Mouse (Mus musculus): ENCODE measurements around the gene Nedd4. TPM values are rescaled to one million over a fixed set of nuclear protein-coding genes. Genes with fewer than 3 reads are reported as not detected.

Nedd4 gene
- polyA plus RNA-seq, 1 experiment from 2014 or later = 652 TPM

- Histone ChIP-seq H3K9ac (replicated peaks; ENCODE audit: low read length) (no peak overlapping the region), H3K9me3 (ENCODE audit: low read length) (no peaks in the 10 kb centered on the region), H3K36me3 (ENCODE audit: insufficient read depth, low read length) (peaks cover 85% of the 10 kb centered on the region), H3K4me1 (ENCODE audit: insufficient read depth, low read length) (no peaks in the 10 kb centered on the region), H3K4me3 (ENCODE audit: low read length) (no peak overlapping the region), H3K27ac (ENCODE audit: low read length) (no peak overlapping the region), H3K27me3 (ENCODE audit: insufficient read depth, low read length) (no peaks in the 10 kb centered on the region), H3K4me2 (replicated peaks; ENCODE audit: low read depth, low read length) (no peak overlapping the region)
- no peak; the same call in 1 of the 2 replicates for ATAC-seq (ENCODE audit: low FRiP score, low TSS enrichment)
- 40% methylated on average over 3 of the region's 3 CpGs for WGBS
Observed at GRCm38 (mm10) chr9:72733966-72734365, 71.8 kb downstream of the Nedd4 start.

- H3K36me3 ChIP-seq (ENCODE audit: insufficient read depth, low read length) = peaks cover 91% of the 10 kb centered on the region
- ATAC-seq (ENCODE audit: low FRiP score, low TSS enrichment) = no peak
- no peak overlapping the region for H3K4me2 ChIP-seq (replicated peaks; ENCODE audit: low read depth, low read length)
- H3K4me1 ChIP-seq (ENCODE audit: insufficient read depth, low read length) = no peaks in the 10 kb centered on the region
- no peaks in the 10 kb centered on the region for H3K27me3 ChIP-seq (ENCODE audit: insufficient read depth, low read length)
- no peak overlapping the region for H3K4me3 ChIP-seq (ENCODE audit: low read length)
- H3K9ac ChIP-seq (replicated peaks; ENCODE audit: low read length) = no peak overlapping the region
- H3K9me3 ChIP-seq (ENCODE audit: low read length) = no peaks in the 10 kb centered on the region
- no peak overlapping the region for H3K27ac ChIP-seq (ENCODE audit: low read length)
- WGBS = 62% methylated on average over 3 of the region's 3 CpGs
Observed at GRCm38 (mm10) chr9:72735822-72736410, 73.8 kb downstream of the Nedd4 start.

- ATAC-seq (ENCODE audit: low FRiP score, low TSS enrichment) = no peak
- no peak overlapping the region for H3K4me3 ChIP-seq (ENCODE audit: low read length)
- H3K4me1 ChIP-seq (ENCODE audit: insufficient read depth, low read length) = no peaks in the 10 kb centered on the region
- H3K4me2 ChIP-seq (replicated peaks; ENCODE audit: low read depth, low read length) = no peak overlapping the region
- no peak overlapping the region for H3K9ac ChIP-seq (replicated peaks; ENCODE audit: low read length)
- H3K36me3 ChIP-seq (ENCODE audit: insufficient read depth, low read length) = peaks cover 95% of the 10 kb centered on the region
- no peaks in the 10 kb centered on the region for H3K9me3 ChIP-seq (ENCODE audit: low read length)
- WGBS = 95% methylated on average over 6 of the region's 6 CpGs
- no peak overlapping the region for H3K27ac ChIP-seq (ENCODE audit: low read length)
- H3K27me3 ChIP-seq (ENCODE audit: insufficient read depth, low read length) = no peaks in the 10 kb centered on the region
Observed at GRCm38 (mm10) chr9:72741206-72741605, 79.1 kb downstream of the Nedd4 start.

- WGBS = 80% methylated on average over 5 of the region's 5 CpGs
- no peak overlapping the region for H3K4me3 ChIP-seq (ENCODE audit: low read length)
Observed at GRCm38 (mm10) chr9:72746278-72746677, 84.1 kb downstream of the Nedd4 start.

GRCm38 (mm10) chr9:72750272-72750671 is 88.1 kb downstream of the Nedd4 start:
- H3K27me3 ChIP-seq (ENCODE audit: insufficient read depth, low read length) = no peaks in the 10 kb centered on the region
- WGBS = 66% methylated on average over 2 of the region's 2 CpGs
- no peak overlapping the region for H3K9ac ChIP-seq (replicated peaks; ENCODE audit: low read length)
- no peak overlapping the region for H3K4me3 ChIP-seq (ENCODE audit: low read length)
- 0 out of 2 replicates have a peak, but pooled peaks have one; percentile 21 for ATAC-seq (ENCODE audit: low FRiP score, low TSS enrichment)
- H3K27ac ChIP-seq (ENCODE audit: low read length) = no peak overlapping the region
- no peaks in the 10 kb centered on the region for H3K9me3 ChIP-seq (ENCODE audit: low read length)
- peaks cover 6% of the 10 kb centered on the region for H3K4me1 ChIP-seq (ENCODE audit: insufficient read depth, low read length)
- peaks cover 41% of the 10 kb centered on the region for H3K36me3 ChIP-seq (ENCODE audit: insufficient read depth, low read length)
- H3K4me2 ChIP-seq (replicated peaks; ENCODE audit: low read depth, low read length) = no peak overlapping the region

More at GRCm38 (mm10) chr9:72746278-72746677, 84.1 kb downstream of the Nedd4 start:
- Histone ChIP-seq H3K4me1 (ENCODE audit: insufficient read depth, low read length) (no peaks in the 10 kb centered on the region), H3K27ac (ENCODE audit: low read length) (no peak overlapping the region), H3K9ac (replicated peaks; ENCODE audit: low read length) (no peak overlapping the region), H3K27me3 (ENCODE audit: insufficient read depth, low read length) (no peaks in the 10 kb centered on the region), H3K9me3 (ENCODE audit: low read length) (no peaks in the 10 kb centered on the region), H3K36me3 (ENCODE audit: insufficient read depth, low read length) (peaks cover 78% of the 10 kb centered on the region), H3K4me2 (replicated peaks; ENCODE audit: low read depth, low read length) (no peak overlapping the region)
- no peak for ATAC-seq (ENCODE audit: low FRiP score, low TSS enrichment)

- Histone ChIP-seq H3K4me3 (ENCODE audit: low read length) (no peak overlapping the region), H3K9me3 (ENCODE audit: low read length) (no peaks in the 10 kb centered on the region), H3K9ac (replicated peaks; ENCODE audit: low read length) (no peak overlapping the region), H3K27ac (ENCODE audit: low read length) (no peak overlapping the region), H3K36me3 (ENCODE audit: insufficient read depth, low read length) (peaks cover 17% of the 10 kb centered on the region), H3K4me2 (replicated peaks; ENCODE audit: low read depth, low read length) (no peak overlapping the region), H3K4me1 (ENCODE audit: insufficient read depth, low read length) (peaks cover 6% of the 10 kb centered on the region), H3K27me3 (ENCODE audit: insufficient read depth, low read length) (no peaks in the 10 kb centered on the region)
- ATAC-seq (ENCODE audit: low FRiP score, low TSS enrichment) = no peak
- 58% methylated on average over 9 of the region's 9 CpGs for WGBS
Observed at GRCm38 (mm10) chr9:72752656-72753055, 90.5 kb downstream of the Nedd4 start.

- H3K4me3 ChIP-seq (ENCODE audit: low read length) = no peak overlapping the region
- no peak overlapping the region for H3K9ac ChIP-seq (replicated peaks; ENCODE audit: low read length)
- peaks cover 6% of the 10 kb centered on the region for H3K36me3 ChIP-seq (ENCODE audit: insufficient read depth, low read length)
- H3K27me3 ChIP-seq (ENCODE audit: insufficient read depth, low read length) = no peaks in the 10 kb centered on the region
- 12% methylated on average over 7 of the region's 7 CpGs for WGBS
- no peaks in the 10 kb centered on the region for H3K9me3 ChIP-seq (ENCODE audit: low read length)
- peaks cover 12% of the 10 kb centered on the region for H3K4me1 ChIP-seq (ENCODE audit: insufficient read depth, low read length)
- no peak overlapping the region for H3K4me2 ChIP-seq (replicated peaks; ENCODE audit: low read depth, low read length)
- no peak for ATAC-seq (ENCODE audit: low FRiP score, low TSS enrichment)
- H3K27ac ChIP-seq (ENCODE audit: low read length) = no peak overlapping the region
Observed at GRCm38 (mm10) chr9:72753741-72754140, 91.6 kb downstream of the Nedd4 start.

- WGBS = 73% methylated on average over 5 of the region's 5 CpGs
- H3K4me3 ChIP-seq (ENCODE audit: low read length) = no peak overlapping the region
- H3K27ac ChIP-seq (ENCODE audit: low read length) = no peak overlapping the region
- no peaks in the 10 kb centered on the region for H3K27me3 ChIP-seq (ENCODE audit: insufficient read depth, low read length)
- no peak overlapping the region for H3K9ac ChIP-seq (replicated peaks; ENCODE audit: low read length)
- H3K36me3 ChIP-seq (ENCODE audit: insufficient read depth, low read length) = no peaks in the 10 kb centered on the region
- H3K9me3 ChIP-seq (ENCODE audit: low read length) = no peaks in the 10 kb centered on the region
- H3K4me1 ChIP-seq (ENCODE audit: insufficient read depth, low read length) = peaks cover 16% of the 10 kb centered on the region
- ATAC-seq (ENCODE audit: low FRiP score, low TSS enrichment) = no peak
- no peak overlapping the region for H3K4me2 ChIP-seq (replicated peaks; ENCODE audit: low read depth, low read length)
Observed at GRCm38 (mm10) chr9:72757143-72757542, 95.0 kb downstream of the Nedd4 start.

- Histone ChIP-seq H3K36me3 (ENCODE audit: insufficient read depth, low read length) (no peaks in the 10 kb centered on the region), H3K4me1 (ENCODE audit: insufficient read depth, low read length) (peaks cover 21% of the 10 kb centered on the region), H3K9ac (replicated peaks; ENCODE audit: low read length) (no peak overlapping the region), H3K27me3 (ENCODE audit: insufficient read depth, low read length) (no peaks in the 10 kb centered on the region), H3K27ac (ENCODE audit: low read length) (0 out of 2 replicates have a peak overlapping the region, but pooled peaks have one; percentile 3), H3K9me3 (ENCODE audit: low read length) (no peaks in the 10 kb centered on the region), H3K4me2 (replicated peaks; ENCODE audit: low read depth, low read length) (no peak overlapping the region), H3K4me3 (ENCODE audit: low read length) (no peak overlapping the region)
- 11% methylated on average over 8 of the region's 8 CpGs for WGBS
- ATAC-seq (ENCODE audit: low FRiP score, low TSS enrichment) = peak; percentile 54; the same call in 1 of the 2 replicates
Observed at GRCm38 (mm10) chr9:72758705-72759131, 96.6 kb downstream of the Nedd4 start.

GRCm38 (mm10) chr9:72763050-72763718 is 101.0 kb downstream of the Nedd4 start:
- ATAC-seq (ENCODE audit: low FRiP score, low TSS enrichment) = 0 out of 2 replicates have a peak, but pooled peaks have one; percentile 36
- H3K9ac ChIP-seq (replicated peaks; ENCODE audit: low read length) = no peak overlapping the region
- H3K9me3 ChIP-seq (ENCODE audit: low read length) = no peaks in the 10 kb centered on the region
- WGBS = 11% methylated on average over 3 of the region's 3 CpGs
- H3K36me3 ChIP-seq (ENCODE audit: insufficient read depth, low read length) = no peaks in the 10 kb centered on the region
- no peaks in the 10 kb centered on the region for H3K27me3 ChIP-seq (ENCODE audit: insufficient read depth, low read length)
- H3K4me1 ChIP-seq (ENCODE audit: insufficient read depth, low read length) = peaks cover 17% of the 10 kb centered on the region
- H3K27ac ChIP-seq (ENCODE audit: low read length) = 0 out of 2 replicates have a peak overlapping the region, but pooled peaks have one; percentile 19
- H3K4me2 ChIP-seq (replicated peaks; ENCODE audit: low read depth, low read length) = no peak overlapping the region
- H3K4me3 ChIP-seq (ENCODE audit: low read length) = no peak overlapping the region
